Mouse (Mus musculus) gastrocnemius, adult 2 months (tissue): ENCODE data around the gene Ly86. TPM values are rescaled to one million over a fixed set of nuclear protein-coding genes. Genes with fewer than 3 reads are reported as not detected.

Source experiments
- DNase-seq: peaks from one replicate; pipeline ENCODE4 v3.0.0; 2022
- H3K27ac ChIP-seq: fragments of 200-600 bp; 2 replicates; pipeline ENCODE4 v1.8.1; 2022; ENCODE audit warnings: mild to moderate bottlenecking
- H3K4me3 ChIP-seq: fragments of 200-600 bp; 2 replicates; pipeline ENCODE4 v1.8.1; 2022; ENCODE audit warnings: mild to moderate bottlenecking, moderate library complexity
- CTCF ChIP-seq: fragments of 200-600 bp; IDR thresholded peaks from 2 replicates; pipeline ENCODE4 v1.8.1; 2022; ENCODE audit warnings: antibody characterized with exemption, mild to moderate bottlenecking, moderate library complexity
- intact Hi-C: fragments of 180-260 bp; cut with DNase I; formaldehyde crosslinking; loops from one replicate; pipeline ENCODE4 v1.15.1; 2025
- total RNA-seq, 2 experiments: library from RNA; stranded (reverse); gene quantifications; 2 replicates each; pipeline ENCODE4 v1.2.3; 2021

The Ly86 gene
- total RNA-seq, 2 experiments from 2014 or later, result 0.67 to 0.71 TPM

- Histone ChIP-seq H3K27ac (peak overlapping the region; percentile 67), H3K4me3 (no peak overlapping the region)
- peak; percentile 56 for DNase-seq
- TF ChIP-seq CTCF, result peak; percentile 15; the same call in 1 of the 2 replicates
- intact Hi-C loops, result loop anchor here (10.0 kb wide), 1 partner anchor 768 kb away; no protein-coding TSS in a partner anchor
Observed at GRCm38 (mm10) chr13:37457007-37457827, 112.2 kb downstream of the Ly86 start.

GRCm38 (mm10) chr13:37458557-37458956, 113.5 kb downstream of the Ly86 start:
- no peak for DNase-seq
- no peak for TF ChIP-seq CTCF
- intact Hi-C loops, result loop anchor here (10.0 kb wide), 1 partner anchor 766 kb away; no protein-coding TSS in a partner anchor
- H3K27ac ChIP-seq, result peak overlapping the region; percentile 72
- H3K4me3 ChIP-seq, result no peak overlapping the region

GRCm38 (mm10) chr13:37459022-37459421, 114.0 kb downstream of the Ly86 start:
- Histone ChIP-seq H3K27ac (peak overlapping the region; percentile 72), H3K4me3 (no peak overlapping the region)
- DNase-seq, result peak; percentile 45
- TF ChIP-seq CTCF, result no peak
- intact Hi-C loops, result loop anchor here (10.0 kb wide), 1 partner anchor 766 kb away; no protein-coding TSS in a partner anchor

GRCm38 (mm10) chr13:37459957-37460930, 115.2 kb downstream of the Ly86 start:
- DNase-seq, result peak; percentile 91
- intact Hi-C loops, result loop anchor here (10.0 kb wide), 1 partner anchor 765 kb away; no protein-coding TSS in a partner anchor
- no peak for TF ChIP-seq CTCF
- H3K27ac ChIP-seq, result peak overlapping the region; percentile 72
- H3K4me3 ChIP-seq, result 0 out of 2 replicates have a peak overlapping the region, but pooled peaks have one; percentile 13

- peak overlapping the region; percentile 63 for H3K27ac ChIP-seq
- intact Hi-C loops, result no loop called here
- peak; percentile 72 for DNase-seq
- no peak for TF ChIP-seq CTCF
- no peak overlapping the region for H3K4me3 ChIP-seq
Observed at GRCm38 (mm10) chr13:37462049-37462702, 117.2 kb downstream of the Ly86 start.

GRCm38 (mm10) chr13:37465710-37466109, 120.7 kb downstream of the Ly86 start:
- intact Hi-C loops, result loop anchor here (5.0 kb wide), 2 partner anchors 77 to 477 kb away; no protein-coding TSS in a partner anchor
- no peak for TF ChIP-seq CTCF
- Histone ChIP-seq H3K4me3 (no peak overlapping the region), H3K27ac (no peak overlapping the region)
- no peak for DNase-seq

- peak; percentile 76 for DNase-seq
- peak; percentile 80 for TF ChIP-seq CTCF
- H3K27ac ChIP-seq, result peak overlapping the region; percentile 73
- intact Hi-C loops, result loop anchor here (5.0 kb wide), 2 partner anchors 75 to 475 kb away; no protein-coding TSS in a partner anchor
- H3K4me3 ChIP-seq, result peak overlapping the region; percentile 33; the same call in 1 of the 2 replicates
Observed at GRCm38 (mm10) chr13:37467795-37468194, 122.8 kb downstream of the Ly86 start.
